Mouse (Mus musculus): ENCODE measurements around the gene C1s2. TPM values are rescaled to one million over a fixed set of nuclear protein-coding genes. Genes with fewer than 3 reads are reported as not detected.

C1s2 gene
- polyA plus RNA-seq, 1 experiment: 0.42 TPM

DNA sequence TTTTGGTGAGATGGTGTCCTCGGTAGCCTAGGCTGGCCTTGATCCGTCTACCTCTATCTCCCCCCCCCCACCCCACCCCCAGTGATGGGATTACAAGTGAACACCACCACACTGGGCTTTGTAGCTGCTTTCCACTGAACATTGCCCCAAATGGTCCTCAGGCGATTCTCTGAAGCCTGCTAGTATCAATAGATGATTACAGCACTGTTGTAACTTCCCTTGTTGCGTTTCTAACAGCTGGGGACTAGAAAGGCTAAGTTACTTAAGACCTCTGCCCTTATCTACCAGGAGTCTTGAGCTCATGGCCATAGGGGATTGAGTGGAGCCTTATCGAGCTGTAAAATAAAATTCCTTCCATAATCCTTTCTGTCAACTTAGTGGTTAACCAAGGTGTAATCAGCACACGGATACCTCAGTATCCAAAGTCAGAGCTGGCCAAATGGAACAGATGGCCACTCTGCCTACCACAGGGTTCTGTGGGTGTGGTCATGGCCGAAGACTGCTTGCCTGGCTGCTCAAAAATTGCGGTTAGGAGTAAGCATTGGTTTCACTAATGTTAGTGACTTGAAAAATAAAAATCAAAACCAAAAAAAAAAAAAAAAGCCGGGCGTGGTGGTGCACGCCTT is 33.5 kb upstream of the C1s2 start:
- H3K27ac ChIP-seq (ENCODE audit: insufficient read depth, low read length): no peak overlapping the region
- peaks cover under 1% of the 10 kb centered on the region; the same call in 1 of the 2 replicates for H3K4me1 ChIP-seq (ENCODE audit: control insufficient read depth, insufficient read depth, low read length)
- no peak for TF ChIP-seq CTCF (IDR thresholded peaks at IDR 0.05; ENCODE audit: borderline replicate concordance, insufficient read depth, low read length)
- no peak for TF ChIP-seq POLR2A (IDR thresholded peaks at IDR 0.05; ENCODE audit: low read depth, low read length)
- no peak overlapping the region for H3K4me3 ChIP-seq (ENCODE audit: insufficient read depth, low read length)

DNA sequence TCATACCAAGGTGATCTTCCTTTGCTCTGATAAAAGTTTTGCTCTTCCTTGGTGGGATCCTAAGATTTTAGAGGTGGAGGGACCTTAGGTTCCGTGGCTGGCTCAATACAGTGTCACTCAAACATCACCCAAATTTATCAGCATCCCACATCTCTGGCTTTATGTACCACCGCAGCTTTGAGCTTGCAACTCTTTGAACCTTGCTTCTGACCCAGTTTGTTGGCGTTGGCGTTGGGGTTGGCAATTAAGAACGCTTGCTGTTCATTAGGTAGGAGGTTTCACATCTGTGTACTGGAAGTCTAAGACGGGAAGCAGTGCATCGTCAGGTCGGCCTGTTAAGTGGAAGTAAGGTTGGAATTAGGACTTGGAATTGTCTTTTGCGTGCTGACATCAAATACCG is 29.1 kb upstream of the C1s2 start:
- TF ChIP-seq CTCF (IDR thresholded peaks at IDR 0.05; ENCODE audit: borderline replicate concordance, insufficient read depth, low read length): no peak
- TF ChIP-seq POLR2A (IDR thresholded peaks at IDR 0.05; ENCODE audit: low read depth, low read length): no peak
- Histone ChIP-seq H3K27ac (ENCODE audit: insufficient read depth, low read length) (no peak overlapping the region), H3K4me1 (ENCODE audit: control insufficient read depth, insufficient read depth, low read length) (peaks cover 4% of the 10 kb centered on the region; the same call in 1 of the 2 replicates), H3K4me3 (ENCODE audit: insufficient read depth, low read length) (no peak overlapping the region)

DNA sequence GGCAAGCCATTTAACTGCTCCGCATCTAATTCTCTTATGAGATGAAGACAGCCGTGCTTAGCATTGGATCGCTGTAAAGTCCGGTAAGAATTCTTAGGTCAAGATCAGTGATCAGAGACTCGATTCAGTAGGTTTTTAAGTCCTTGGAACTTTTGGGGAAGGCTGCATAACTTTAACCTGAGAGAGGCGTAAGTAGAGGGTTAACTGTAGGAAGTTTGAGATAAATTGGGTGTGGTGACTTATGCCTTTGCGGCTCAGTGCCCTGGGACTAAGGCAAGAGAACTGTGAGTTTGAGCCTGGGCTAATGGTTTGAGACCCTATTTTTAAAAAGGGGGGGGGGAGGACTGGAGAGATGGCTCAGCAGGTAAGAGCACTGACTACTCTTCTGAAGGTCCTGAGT is 28.4 kb upstream of the C1s2 start:
- Histone ChIP-seq H3K4me1 (ENCODE audit: control insufficient read depth, insufficient read depth, low read length) (peaks cover 4% of the 10 kb centered on the region; the same call in 1 of the 2 replicates), H3K27ac (ENCODE audit: insufficient read depth, low read length) (no peak overlapping the region), H3K4me3 (ENCODE audit: insufficient read depth, low read length) (peak overlapping the region; percentile 34)
- TF ChIP-seq CTCF (IDR thresholded peaks at IDR 0.05; ENCODE audit: borderline replicate concordance, insufficient read depth, low read length) (no peak), POLR2A (IDR thresholded peaks at IDR 0.05; ENCODE audit: low read depth, low read length) (no peak)

DNA sequence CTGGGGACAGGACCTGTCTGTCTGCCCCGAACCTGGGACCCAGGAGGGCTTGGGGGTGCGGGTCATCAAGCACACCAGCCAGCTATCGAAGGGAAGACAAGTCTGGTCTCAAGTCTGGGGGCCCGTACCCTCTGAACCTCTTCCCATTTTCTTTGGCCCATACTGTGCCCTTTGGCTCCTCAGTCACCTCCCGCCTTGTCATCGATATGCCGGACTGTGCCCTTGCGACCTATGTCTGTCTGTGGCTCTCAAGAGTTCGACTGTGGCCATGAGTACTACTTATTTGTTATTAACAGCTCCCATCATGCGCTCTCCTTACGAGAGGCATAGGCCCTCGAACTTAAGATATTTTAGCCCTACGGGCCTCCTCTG is 27.5 kb upstream of the C1s2 start:
- Histone ChIP-seq H3K4me1 (ENCODE audit: control insufficient read depth, insufficient read depth, low read length) (peaks cover 4% of the 10 kb centered on the region; the same call in 1 of the 2 replicates), H3K4me3 (ENCODE audit: insufficient read depth, low read length) (peak overlapping the region; percentile 83), H3K27ac (ENCODE audit: insufficient read depth, low read length) (0 out of 2 replicates have a peak overlapping the region, but pooled peaks have one; percentile 10)
- TF ChIP-seq CTCF (IDR thresholded peaks at IDR 0.05; ENCODE audit: borderline replicate concordance, insufficient read depth, low read length) (no peak), POLR2A (IDR thresholded peaks at IDR 0.05; ENCODE audit: low read depth, low read length) (no peak)

DNA sequence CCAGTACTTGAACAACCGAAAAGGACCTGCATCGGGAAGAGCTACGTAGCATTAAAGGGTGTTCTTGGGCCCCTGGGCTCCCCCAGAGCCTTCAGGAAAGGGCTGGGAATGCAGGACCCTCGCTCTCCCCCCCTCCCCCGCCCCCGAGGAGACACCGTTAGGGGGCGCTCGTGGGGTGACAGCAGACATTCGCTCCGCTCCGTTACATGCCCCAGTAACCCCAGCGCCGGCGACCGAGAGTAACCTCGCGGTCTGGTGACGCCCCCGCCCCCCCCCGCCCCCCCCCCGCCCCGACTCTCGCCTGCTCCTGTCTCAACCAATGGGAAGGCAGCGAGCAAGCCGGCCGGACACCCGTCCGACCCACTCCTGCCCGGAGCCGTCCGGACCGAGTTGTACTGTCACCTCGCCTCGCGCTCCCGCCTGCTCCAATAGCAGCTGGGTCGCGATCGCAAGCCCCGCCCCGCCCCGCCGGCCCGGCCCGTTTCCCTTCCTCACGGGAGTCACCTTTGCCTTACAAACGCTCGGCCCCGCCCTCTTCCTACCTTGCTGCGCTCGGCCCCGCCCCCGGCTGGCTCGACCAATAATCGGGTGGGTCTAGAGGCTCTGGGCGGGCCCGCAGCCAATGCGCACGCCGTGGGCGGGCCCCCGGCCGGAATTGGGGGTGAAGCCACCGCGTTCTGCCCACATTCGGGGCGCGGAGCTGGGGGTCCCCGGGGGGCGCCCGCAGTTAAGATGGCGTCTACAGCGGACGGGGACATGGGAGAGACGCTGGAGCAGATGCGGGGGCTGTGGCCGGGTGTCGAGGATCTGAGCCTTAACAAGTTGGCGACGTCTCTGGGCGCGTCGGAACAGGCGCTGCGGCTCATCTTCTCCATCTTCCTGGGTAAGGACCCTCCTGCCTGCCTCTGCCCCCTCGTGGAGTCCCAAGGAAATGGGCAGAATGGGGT is 26.9 kb upstream of the C1s2 start, which contains the start of gene Lpcat3:
TSS of gene Lpcat3 (plus strand) at position 551 of the 947 bp plus-strand sequence.
- Histone ChIP-seq H3K27ac (ENCODE audit: insufficient read depth, low read length) (peak within 1 kb of the TSS; percentile 11; the same call in 1 of the 2 replicates), H3K4me3 (ENCODE audit: insufficient read depth, low read length) (peak within 1 kb of the TSS; percentile 83), H3K4me1 (ENCODE audit: control insufficient read depth, insufficient read depth, low read length) (peaks cover 4% of the 10 kb centered on the region; the same call in 1 of the 2 replicates)
- TF ChIP-seq POLR2A (IDR thresholded peaks at IDR 0.05; ENCODE audit: low read depth, low read length): peak; percentile 43
- TF ChIP-seq CTCF (IDR thresholded peaks at IDR 0.05; ENCODE audit: borderline replicate concordance, insufficient read depth, low read length): peak; percentile 36

DNA sequence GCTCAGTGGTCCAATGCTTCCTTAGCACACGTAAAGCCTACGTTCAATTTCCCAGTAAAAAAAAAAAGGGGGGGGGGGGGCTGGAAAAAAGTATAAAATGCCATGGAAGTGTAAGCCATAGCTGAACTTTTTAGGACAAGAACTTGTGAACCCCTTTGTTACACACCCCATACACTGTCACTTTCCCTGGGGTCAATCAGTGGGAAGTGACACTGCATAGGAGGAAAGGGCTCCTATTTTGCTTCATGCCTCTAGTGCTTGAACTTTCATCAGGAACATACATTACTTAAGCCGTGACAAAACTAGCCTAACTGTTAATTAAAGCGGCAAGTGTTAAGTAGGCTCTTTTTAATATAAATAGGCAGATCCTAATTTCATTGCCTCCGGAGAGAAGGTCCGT is 26.1 kb upstream of the C1s2 start:
- Histone ChIP-seq H3K27ac (ENCODE audit: insufficient read depth, low read length) (peak overlapping the region; percentile 11; the same call in 1 of the 2 replicates), H3K4me1 (ENCODE audit: control insufficient read depth, insufficient read depth, low read length) (peaks cover 4% of the 10 kb centered on the region; the same call in 1 of the 2 replicates), H3K4me3 (ENCODE audit: insufficient read depth, low read length) (peak overlapping the region; percentile 83)
- TF ChIP-seq CTCF (IDR thresholded peaks at IDR 0.05; ENCODE audit: borderline replicate concordance, insufficient read depth, low read length) (no peak), POLR2A (IDR thresholded peaks at IDR 0.05; ENCODE audit: low read depth, low read length) (no peak)

DNA sequence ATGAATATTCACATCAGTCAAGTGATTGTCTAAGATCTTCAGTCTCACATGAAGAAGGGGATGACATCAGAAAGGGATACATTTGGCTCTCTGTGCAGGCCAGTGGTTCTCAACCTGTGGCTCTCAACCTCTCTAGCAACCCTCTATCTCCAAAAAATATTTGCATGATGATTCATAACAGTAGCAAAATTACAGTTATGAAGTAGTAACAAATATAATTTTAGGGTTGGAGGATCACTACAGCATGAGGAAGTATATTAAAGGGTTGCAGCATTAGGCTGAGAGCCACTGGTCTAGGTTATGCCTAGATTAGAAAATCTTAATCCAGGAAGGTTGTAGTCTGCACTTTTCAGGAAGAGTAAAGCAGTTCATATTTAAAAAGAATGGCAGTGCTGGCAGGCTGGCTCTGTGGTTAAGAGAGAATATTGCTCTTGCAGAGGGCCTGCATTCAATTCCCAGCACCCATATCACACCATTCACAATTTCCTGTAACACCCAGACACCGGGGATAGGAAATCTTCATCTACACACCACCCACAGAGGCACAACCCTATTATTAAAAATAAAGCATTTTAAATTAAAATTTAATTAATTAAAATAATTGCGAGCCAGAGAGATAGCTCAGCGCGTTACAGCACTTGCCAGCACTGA is 25.4 kb upstream of the C1s2 start:
- TF ChIP-seq POLR2A (IDR thresholded peaks at IDR 0.05; ENCODE audit: low read depth, low read length) (no peak), CTCF (IDR thresholded peaks at IDR 0.05; ENCODE audit: borderline replicate concordance, insufficient read depth, low read length) (no peak)
- Histone ChIP-seq H3K4me3 (ENCODE audit: insufficient read depth, low read length) (no peak overlapping the region), H3K27ac (ENCODE audit: insufficient read depth, low read length) (no peak overlapping the region), H3K4me1 (ENCODE audit: control insufficient read depth, insufficient read depth, low read length) (peaks cover 4% of the 10 kb centered on the region; the same call in 1 of the 2 replicates)

DNA sequence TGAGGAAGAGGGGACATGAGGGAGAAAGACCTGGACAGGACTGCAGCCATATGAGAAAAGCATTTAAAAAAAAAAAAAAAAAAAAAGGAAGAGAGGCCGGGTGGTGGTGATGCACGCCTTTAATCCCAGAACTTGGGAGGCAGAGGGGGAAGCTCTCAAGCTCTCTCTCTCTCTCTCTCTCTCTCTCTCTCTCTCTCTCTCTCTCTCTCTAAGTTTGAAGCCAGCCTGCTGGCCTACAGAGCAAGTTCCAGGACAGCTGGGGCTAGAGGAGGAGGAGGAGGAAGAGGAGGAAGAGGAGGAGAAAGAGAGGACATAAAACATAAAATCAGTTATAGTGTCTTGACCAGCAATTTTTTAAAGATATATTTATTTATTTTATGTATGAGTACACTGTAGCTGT is 22.2 kb upstream of the C1s2 start:
- H3K4me1 ChIP-seq (ENCODE audit: control insufficient read depth, insufficient read depth, low read length): no peaks in the 10 kb centered on the region
- no peak overlapping the region for H3K4me3 ChIP-seq (ENCODE audit: insufficient read depth, low read length)
- no peak for TF ChIP-seq POLR2A (IDR thresholded peaks at IDR 0.05; ENCODE audit: low read depth, low read length)
- TF ChIP-seq CTCF (IDR thresholded peaks at IDR 0.05; ENCODE audit: borderline replicate concordance, insufficient read depth, low read length): no peak
- no peak overlapping the region for H3K27ac ChIP-seq (ENCODE audit: insufficient read depth, low read length)

DNA sequence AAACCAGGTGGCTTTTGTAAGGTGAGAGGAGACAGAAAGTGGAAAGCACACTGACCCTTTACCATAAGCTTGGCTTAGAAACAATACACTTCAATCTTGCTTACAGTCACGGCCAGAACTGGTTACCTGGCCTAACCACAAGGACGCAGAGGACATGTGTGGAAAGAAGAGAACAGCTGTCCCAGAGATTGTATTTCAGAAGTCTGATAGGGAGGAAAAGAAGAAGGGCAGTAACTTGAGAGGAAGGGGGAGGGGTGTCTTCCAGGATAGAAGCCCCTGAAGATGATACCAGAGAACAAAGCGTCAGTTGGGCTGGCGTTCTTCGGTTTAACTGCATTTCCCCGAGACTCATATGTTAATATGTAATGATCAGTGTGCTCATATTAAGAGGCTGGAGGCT is 20.0 kb upstream of the C1s2 start:
- Histone ChIP-seq H3K27ac (ENCODE audit: insufficient read depth, low read length) (no peak overlapping the region), H3K4me1 (ENCODE audit: control insufficient read depth, insufficient read depth, low read length) (no peaks in the 10 kb centered on the region), H3K4me3 (ENCODE audit: insufficient read depth, low read length) (no peak overlapping the region)
- no peak for TF ChIP-seq POLR2A (IDR thresholded peaks at IDR 0.05; ENCODE audit: low read depth, low read length)
- TF ChIP-seq CTCF (IDR thresholded peaks at IDR 0.05; ENCODE audit: borderline replicate concordance, insufficient read depth, low read length): no peak

All from embryonic fibroblast, embryonic 13.5 days (primary cell).